Mouse (Mus musculus): ENCODE measurements around the gene Tmem229b.

DNA sequence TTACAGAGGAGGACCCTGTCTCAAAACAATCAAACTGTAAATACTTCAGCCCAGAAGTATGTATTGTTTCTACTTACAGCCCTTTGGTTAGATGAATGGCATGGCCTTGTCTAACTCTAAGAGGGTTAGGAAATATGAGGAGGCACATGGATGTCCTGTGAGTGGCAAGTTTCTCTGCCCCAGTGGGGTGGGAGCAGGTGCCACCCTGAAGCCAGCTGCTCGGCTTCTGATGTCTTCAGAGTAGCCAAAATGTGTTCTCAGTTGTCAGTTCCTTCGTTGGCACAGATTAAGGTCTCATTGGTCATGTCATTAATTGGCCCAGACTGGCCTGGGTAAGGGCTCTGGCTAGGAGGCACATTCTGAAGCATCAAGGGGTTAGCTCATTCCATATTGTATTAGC is 42.4 kb upstream of the Tmem229b start:
- no peak for TF ChIP-seq CTCF (IDR thresholded peaks at IDR 0.05; ENCODE audit: low read depth, low read length)
- no peak for TF ChIP-seq POLR2A (IDR thresholded peaks at IDR 0.05; ENCODE audit: borderline replicate concordance, low read depth, low read length)

Data from bone marrow macrophage, adult 2 months (primary cell).